Mouse (Mus musculus) ES-Bruce4 (cell line): Measurements from ENCODE around the gene Pipox. TPM values are rescaled to one million over a fixed set of nuclear protein-coding genes. Genes with fewer than 3 reads are reported as not detected.

ENCODE experiments used
- H3K27ac ChIP-seq: 2 replicates; pipeline ENCODE4 v1.5.1; 2012; ENCODE audit warnings: low read length, inconsistent platforms; ENCODE audit not compliant: insufficient read depth
- H3K27me3 ChIP-seq: 2 replicates; pipeline ENCODE4 v1.6.1; 2012; ENCODE audit warnings: mild to moderate bottlenecking, low read length, inconsistent platforms; ENCODE audit not compliant: control insufficient read depth, poor library complexity, insufficient read depth, severe bottlenecking
- H3K36me3 ChIP-seq: 2 replicates; pipeline ENCODE4 v1.6.1; 2012; ENCODE audit warnings: inconsistent platforms, mild to moderate bottlenecking, low read length, moderate library complexity; ENCODE audit not compliant: control insufficient read depth, poor library complexity, insufficient read depth, severe bottlenecking
- H3K4me1 ChIP-seq: one replicate; pipeline ENCODE4 v1.8.1; 2011; ENCODE audit warnings: low read length; ENCODE audit not compliant: control insufficient read depth, insufficient read depth
- H3K4me3 ChIP-seq: 2 replicates; pipeline ENCODE4 v1.5.1; 2011; ENCODE audit warnings: low read depth, mild to moderate bottlenecking, low read length
- H3K9ac ChIP-seq: 2 replicates; pipeline ENCODE4 v1.6.1; 2012; ENCODE audit warnings: low read depth, mild to moderate bottlenecking, inconsistent platforms; ENCODE audit not compliant: poor library complexity, severe bottlenecking
- H3K9me3 ChIP-seq: replicated peaks from 2 replicates; pipeline ENCODE4 v1.6.1; 2012; ENCODE audit warnings: mild to moderate bottlenecking, low read length, inconsistent platforms; ENCODE audit not compliant: control insufficient read depth, poor library complexity, insufficient read depth, severe bottlenecking
- CTCF ChIP-seq: IDR thresholded peaks from one replicate; pipeline ENCODE4 v1.8.1; 2011; ENCODE audit warnings: low read depth, low read length
- EP300 ChIP-seq: IDR thresholded peaks from 2 replicates; pipeline ENCODE4 v1.6.1; 2011; ENCODE audit warnings: low read depth, low read length; ENCODE audit not compliant: insufficient read depth
- POLR2A ChIP-seq: IDR thresholded peaks from one replicate; pipeline ENCODE4 v1.8.1; 2011; ENCODE audit warnings: low read length; ENCODE audit not compliant: insufficient read depth
- polyA plus RNA-seq: library from polyadenylated mRNA; stranded (reverse); fragments of >200 nt; gene quantifications from 2 replicates; pipeline ENCODE4 v1.2.4, GENCODE M21; 2011; ENCODE audit warnings: low read depth; ENCODE audit not compliant: missing spikeins, insufficient read depth, insufficient read length

Gene Pipox
- polyA plus RNA-seq, 1 experiment = 14.3 TPM

DNA sequence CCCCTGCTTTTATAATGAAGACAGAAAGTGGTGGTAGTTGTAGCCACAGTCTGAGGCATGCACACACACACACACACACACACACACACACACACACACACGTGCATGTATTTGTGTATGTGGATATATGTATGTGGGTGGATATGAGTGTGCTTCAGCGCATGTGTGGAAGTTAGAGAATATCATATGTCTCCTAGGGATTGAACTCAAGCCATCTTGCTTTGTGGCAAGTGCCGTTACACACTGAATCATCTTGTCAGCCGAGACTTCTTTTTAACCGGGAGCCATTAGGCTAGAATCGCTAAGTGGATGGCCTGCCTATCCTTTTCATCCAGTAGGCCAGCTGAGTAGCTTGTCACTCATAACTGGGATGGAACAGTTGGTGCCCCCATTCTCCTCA, 36.8 kb downstream of the Pipox start:
- no peaks in the 10 kb centered on the region for H3K27me3 ChIP-seq
- peaks cover 9% of the 10 kb centered on the region for H3K36me3 ChIP-seq
- H3K9me3 ChIP-seq = no peaks in the 10 kb centered on the region
- no peak overlapping the region for H3K27ac ChIP-seq
- H3K9ac ChIP-seq = no peak overlapping the region
- peaks cover 4% of the 10 kb centered on the region for H3K4me1 ChIP-seq
- TF ChIP-seq CTCF (no peak), EP300 (no peak), POLR2A (no peak)
- no peak overlapping the region for H3K4me3 ChIP-seq

DNA sequence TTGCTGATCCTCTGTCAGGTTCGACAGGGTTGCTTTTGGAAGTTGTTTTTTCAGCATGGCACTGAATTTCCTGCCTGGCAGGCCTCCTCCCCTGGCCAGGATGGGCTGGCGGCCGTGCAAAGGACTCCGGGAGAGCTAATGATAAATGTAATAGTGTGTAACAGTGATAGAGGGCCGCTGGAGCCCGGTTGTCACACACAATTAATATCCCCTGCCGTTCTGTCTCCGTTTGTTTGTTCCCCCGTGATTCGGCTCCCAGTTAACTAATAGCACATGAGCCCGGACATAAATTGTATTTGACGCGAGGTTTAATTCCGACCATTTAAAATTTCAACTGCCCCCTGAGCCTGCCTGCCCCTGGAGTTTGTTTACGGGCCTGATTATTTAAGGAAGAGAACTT, 38.5 kb downstream of the Pipox start:
- Histone ChIP-seq H3K4me3 (no peak overlapping the region), H3K27me3 (no peaks in the 10 kb centered on the region), H3K36me3 (peaks cover 9% of the 10 kb centered on the region), H3K4me1 (peaks cover 4% of the 10 kb centered on the region), H3K27ac (no peak overlapping the region), H3K9ac (no peak overlapping the region), H3K9me3 (no peaks in the 10 kb centered on the region)
- no peak for TF ChIP-seq EP300
- TF ChIP-seq CTCF = no peak
- no peak for TF ChIP-seq POLR2A

DNA sequence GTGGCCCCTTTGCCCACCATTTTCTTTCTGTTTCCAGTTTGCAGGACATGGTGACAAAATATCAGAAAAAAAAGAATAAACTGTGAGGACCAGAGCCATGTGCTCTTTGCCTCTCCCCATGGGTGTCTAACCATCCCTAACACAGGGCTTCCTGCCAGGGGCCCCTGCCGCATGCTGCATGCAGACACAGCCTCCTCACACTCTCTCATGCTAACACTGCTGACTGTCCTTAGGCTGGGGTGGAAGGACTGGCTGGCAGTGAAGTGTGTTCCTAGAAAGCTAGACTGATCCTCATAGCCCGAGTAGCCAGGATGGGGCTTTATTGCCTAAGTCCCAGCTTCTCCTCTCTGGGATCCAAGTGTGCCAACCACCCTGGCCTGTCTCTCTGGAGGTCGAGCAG, 39.3 kb downstream of the Pipox start:
- Histone ChIP-seq H3K4me1 (no peaks in the 10 kb centered on the region), H3K27me3 (no peaks in the 10 kb centered on the region), H3K9me3 (no peaks in the 10 kb centered on the region), H3K36me3 (peaks cover 11% of the 10 kb centered on the region), H3K4me3 (no peak overlapping the region), H3K9ac (no peak overlapping the region), H3K27ac (no peak overlapping the region)
- TF ChIP-seq CTCF (no peak), POLR2A (no peak), EP300 (no peak)

DNA sequence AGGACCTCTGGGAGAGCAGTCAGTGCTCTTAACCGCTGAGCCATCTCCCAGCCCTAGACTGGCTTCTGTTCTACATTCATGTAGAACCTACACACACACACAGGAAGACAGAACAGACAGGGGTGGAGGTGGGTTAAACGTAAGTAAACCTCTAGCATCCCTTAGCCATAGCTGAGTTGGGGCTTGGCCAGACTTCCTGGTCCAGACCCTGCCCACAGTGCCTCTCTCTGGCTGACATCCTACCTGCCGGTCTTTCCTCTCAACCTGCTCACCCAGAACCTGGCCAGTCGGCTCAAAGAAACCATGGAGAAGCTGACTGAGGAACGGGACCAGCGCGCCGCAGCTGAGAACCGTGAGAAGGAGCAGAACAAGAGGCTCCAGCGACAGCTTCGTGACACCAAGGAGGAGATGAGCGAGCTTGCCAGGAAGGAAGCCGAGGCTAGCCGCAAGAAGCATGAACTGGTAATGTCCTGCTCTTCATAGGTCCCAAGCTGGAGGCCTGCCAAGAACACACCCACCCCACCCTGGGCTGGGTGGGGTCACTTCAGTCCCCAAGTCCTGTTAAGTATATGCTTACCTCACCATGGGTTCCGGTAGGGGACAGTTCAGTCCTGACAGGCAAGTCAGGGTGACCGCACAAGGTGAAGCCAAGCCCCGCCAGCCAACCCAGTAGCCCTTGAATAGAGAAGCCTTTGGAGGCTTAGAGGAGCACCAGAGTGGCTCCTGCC, 40.8 kb downstream of the Pipox start:
- peaks cover 11% of the 10 kb centered on the region for H3K36me3 ChIP-seq
- no peaks in the 10 kb centered on the region for H3K4me1 ChIP-seq
- no peak overlapping the region for H3K27ac ChIP-seq
- H3K4me3 ChIP-seq = no peak overlapping the region
- no peaks in the 10 kb centered on the region for H3K9me3 ChIP-seq
- no peaks in the 10 kb centered on the region for H3K27me3 ChIP-seq
- H3K9ac ChIP-seq = no peak overlapping the region
- TF ChIP-seq CTCF = no peak
- no peak for TF ChIP-seq POLR2A
- TF ChIP-seq EP300 = no peak

DNA sequence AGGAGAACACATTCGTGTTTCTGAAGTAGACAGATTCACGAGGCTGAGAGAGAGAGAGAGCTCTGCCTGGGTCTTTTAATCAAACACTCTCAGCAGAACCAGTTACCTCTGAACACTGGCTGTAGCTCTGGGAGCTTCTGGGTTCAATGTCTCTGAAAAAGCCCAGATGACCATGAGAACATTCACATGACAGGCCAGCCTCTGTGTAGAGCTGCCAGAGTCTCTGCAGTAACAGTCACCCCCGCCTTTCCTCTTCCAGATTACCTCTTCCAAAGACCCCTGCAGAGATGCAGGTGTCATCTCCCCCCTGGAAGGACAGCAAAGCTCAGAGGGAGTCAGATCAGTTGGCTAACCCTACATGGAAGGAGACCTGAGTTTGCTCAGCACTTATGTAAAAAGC, 41.7 kb downstream of the Pipox start:
- Histone ChIP-seq H3K27me3 (no peaks in the 10 kb centered on the region), H3K36me3 (peaks cover 9% of the 10 kb centered on the region), H3K9ac (no peak overlapping the region), H3K4me1 (no peaks in the 10 kb centered on the region), H3K27ac (no peak overlapping the region), H3K4me3 (no peak overlapping the region), H3K9me3 (no peaks in the 10 kb centered on the region)
- TF ChIP-seq POLR2A (no peak), CTCF (no peak), EP300 (no peak)

DNA sequence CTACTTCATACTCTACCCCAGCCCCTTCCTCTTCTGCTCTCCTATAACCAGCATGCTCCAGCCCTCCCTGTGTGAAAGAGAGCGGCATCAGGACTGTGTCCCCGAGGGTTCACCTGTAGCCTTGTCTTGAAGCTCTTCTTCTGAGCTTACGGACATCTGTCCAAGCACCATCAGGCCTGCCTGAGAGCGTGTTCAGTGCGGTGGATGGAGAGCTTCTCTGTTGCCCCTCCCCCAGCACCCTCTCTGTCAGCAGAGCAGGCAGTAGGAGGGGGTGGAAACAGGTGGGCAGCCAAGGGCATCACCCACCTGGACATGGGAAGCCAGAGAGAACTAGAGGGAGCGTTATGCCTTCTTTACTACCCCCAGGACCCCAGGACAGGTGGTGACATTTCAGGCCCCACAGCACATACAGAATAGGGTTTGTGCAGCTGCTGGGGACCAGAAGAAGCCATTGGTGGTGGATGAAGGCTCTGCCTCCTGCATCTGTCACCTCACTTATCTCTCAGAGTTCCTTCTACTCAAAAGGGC, 42.3 kb downstream of the Pipox start:
- Histone ChIP-seq H3K36me3 (peaks cover 9% of the 10 kb centered on the region), H3K4me1 (no peaks in the 10 kb centered on the region), H3K9ac (no peak overlapping the region), H3K27me3 (no peaks in the 10 kb centered on the region), H3K27ac (no peak overlapping the region), H3K4me3 (no peak overlapping the region), H3K9me3 (no peaks in the 10 kb centered on the region)
- no peak for TF ChIP-seq EP300
- no peak for TF ChIP-seq CTCF
- no peak for TF ChIP-seq POLR2A
